Mouse (Mus musculus): ENCODE data around the gene Gm20388. TPM values are rescaled to one million over a fixed set of nuclear protein-coding genes. Genes with fewer than 3 reads are reported as not detected.

Gene Gm20388
- total RNA-seq, 2 experiments from 2014 or later: 5.8 TPM; not detected in 1

DNA sequence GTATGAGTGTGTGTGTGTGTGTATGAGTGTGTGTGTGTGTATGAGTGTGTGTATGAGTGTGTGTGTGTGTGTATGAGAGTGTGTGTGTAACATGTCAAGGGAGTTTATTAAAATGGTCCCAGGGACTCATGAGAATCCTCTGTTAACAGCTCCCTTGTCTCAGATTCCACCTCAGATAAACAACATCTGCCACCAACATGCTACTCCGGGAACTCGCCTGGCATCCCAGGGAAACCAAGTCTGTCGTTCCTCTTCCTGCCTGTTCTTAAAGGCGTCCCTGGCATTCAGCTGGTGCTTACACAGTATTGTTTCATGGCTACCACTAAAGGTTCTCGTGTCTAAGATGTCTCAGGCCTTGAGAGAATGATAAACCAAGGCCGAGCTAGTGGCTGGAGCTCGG, 3933.7 kb downstream of the Gm20388 start:
- DNase-seq: no peak

DNA sequence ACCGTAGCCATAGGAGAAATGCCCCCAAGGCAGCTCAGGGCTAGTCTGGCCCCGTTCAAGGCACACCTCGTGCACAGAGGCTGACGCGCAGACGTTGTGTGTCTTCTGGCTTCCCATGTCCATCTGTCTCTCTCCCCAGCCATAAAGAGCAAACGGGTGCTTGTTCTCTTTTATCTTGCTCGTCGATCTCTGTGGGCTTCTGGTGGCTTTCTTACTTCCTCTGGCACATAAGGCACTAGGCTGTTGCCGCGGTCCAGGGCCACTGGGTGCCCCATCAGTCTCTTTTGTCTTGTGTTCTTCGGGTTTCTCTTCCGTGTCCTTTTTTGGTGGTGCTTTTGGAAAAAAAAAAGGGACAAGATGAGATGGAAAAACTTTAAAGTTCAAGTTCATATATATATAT, 3934.5 kb downstream of the Gm20388 start:
- no peak for DNase-seq

- no peak for DNase-seq
Observed at GRCm38 (mm10) chr8:123845991-123846390, 3935.3 kb downstream of the Gm20388 start.

DNA sequence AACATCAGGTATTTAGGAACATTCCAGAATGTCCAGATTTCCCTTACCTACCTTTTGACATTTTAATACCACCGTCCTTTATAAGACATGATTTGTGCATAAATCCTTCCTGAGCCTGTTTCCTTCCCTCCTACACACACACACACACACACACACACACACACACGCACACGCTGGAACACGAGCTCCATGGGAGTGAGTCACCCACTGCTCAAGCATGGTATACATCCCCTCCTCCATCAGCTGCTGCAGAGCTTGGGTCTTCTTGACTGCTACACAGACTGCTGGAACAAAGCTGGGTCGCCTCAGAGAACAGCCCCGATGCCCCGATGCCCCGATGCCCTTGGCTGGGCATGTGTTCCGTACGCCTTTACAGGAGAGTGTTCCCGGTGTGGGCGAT, 3935.9 kb downstream of the Gm20388 start:
- DNase-seq: no peak

- no peak for DNase-seq
Observed at GRCm38 (mm10) chr8:123847546-123847945, 3936.9 kb downstream of the Gm20388 start.

DNA sequence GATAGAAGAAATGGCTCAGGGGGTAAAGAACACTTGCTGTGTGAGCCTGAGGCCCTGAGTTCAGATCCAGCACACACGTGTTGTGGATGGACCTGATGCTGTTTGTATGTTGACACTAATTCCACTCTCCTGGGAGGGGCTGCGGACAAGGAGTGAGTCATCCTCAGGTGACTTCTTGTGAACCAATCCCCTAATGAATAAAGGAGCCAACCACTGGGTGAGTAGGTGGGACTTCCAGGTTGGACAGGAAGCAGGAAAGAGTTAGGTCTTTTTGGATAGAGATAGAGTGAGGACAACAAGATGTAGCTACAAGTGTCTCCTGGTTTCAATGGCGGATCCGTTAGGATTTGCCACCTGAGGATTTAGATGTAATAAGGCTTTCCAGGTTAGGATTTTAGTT, 3938.7 kb downstream of the Gm20388 start:
- DNase-seq: no peak

DNA sequence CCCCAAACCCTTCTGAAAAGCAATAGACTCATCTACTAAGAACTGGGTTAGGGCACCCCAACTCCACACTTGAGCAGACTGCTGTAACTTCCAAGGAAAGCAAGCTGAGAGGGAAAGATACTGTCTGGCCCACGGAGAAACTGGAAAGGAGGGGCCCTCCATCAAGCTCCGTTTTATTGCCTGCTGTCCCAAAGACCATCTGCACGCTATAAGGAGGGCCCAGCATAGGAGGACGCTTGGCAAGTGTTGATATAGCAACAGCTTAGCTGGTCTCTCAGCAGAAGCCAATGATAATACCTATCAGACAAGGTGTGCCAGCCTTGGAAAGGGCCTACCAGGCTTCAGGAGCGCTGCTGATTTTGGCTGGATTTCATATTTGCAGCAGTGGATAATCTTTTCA, 3940.9 kb downstream of the Gm20388 start:
- DNase-seq: no peak

- no peak for DNase-seq
Observed at GRCm38 (mm10) chr8:123854252-123854651, 3943.6 kb downstream of the Gm20388 start.

- no peak for DNase-seq
Observed at GRCm38 (mm10) chr8:123854733-123855475, 3944.3 kb downstream of the Gm20388 start.

DNA sequence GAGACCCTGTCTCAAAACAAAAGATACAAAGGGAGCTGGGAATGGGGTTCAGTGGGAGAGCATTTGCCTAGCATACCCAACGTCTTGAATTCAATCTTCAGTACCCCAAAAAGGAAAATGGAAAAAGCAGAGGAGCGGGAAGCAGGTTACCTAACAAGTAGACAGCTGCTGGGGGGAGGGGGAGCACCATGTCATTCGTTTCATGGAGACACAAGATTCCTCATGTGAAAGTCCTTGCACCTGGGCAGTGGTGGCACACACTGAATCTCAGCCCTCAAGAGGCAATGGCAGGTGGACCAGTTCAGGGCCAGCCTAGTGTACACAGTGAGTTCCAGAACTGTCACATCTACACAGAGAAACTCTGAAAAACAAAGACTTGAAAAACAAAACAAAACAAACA, 3946.7 kb downstream of the Gm20388 start:
- no peak for DNase-seq

- DNase-seq: no peak
Observed at GRCm38 (mm10) chr8:123858574-123858940, 3947.9 kb downstream of the Gm20388 start.

GRCm38 (mm10) chr8:123858941-123859647, 3948.5 kb downstream of the Gm20388 start:
- peak; percentile 92 for DNase-seq

- peak; percentile 54 for DNase-seq
Observed at GRCm38 (mm10) chr8:123859648-123860259, 3949.1 kb downstream of the Gm20388 start, which contains the start of gene Ccsap. Ccsap (minus strand) TSS chr8:123860209.

GRCm38 (mm10) chr8:123860386-123860785, 3949.7 kb downstream of the Gm20388 start:
- DNase-seq: no peak

GRCm38 (mm10) chr8:123865786-123866185, 3955.1 kb downstream of the Gm20388 start:
- DNase-seq: no peak

- DNase-seq: peak; percentile 11
Observed at GRCm38 (mm10) chr8:123866971-123867370, 3956.3 kb downstream of the Gm20388 start.

DNA sequence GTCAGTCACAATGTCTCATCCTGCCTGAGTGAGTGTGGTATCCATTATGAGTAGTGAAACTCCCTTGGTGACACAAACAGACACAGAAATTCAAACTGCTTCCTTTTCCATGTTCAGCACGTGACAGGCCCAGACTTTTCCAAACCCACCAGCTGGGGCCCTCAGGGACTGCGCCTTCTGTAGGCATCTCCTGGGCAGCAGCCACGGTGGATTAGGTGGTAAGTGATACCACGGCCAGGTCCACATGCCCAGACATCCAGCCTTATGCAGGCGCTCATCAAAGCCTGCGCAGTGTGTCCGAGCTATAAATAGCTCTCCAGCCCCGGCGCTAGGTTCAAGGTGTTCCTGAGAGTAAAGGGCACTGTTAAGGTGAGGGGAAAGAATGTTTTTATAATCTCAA, 3961.4 kb downstream of the Gm20388 start:
- DNase-seq: peak; percentile 30

GRCm38 (mm10) chr8:123873364-123873763, 3962.7 kb downstream of the Gm20388 start:
- DNase-seq: no peak

- DNase-seq: no peak
Observed at GRCm38 (mm10) chr8:123874324-123874723, 3963.7 kb downstream of the Gm20388 start.

GRCm38 (mm10) chr8:123877865-123878264, 3967.2 kb downstream of the Gm20388 start:
- DNase-seq: no peak

- DNase-seq: no peak
Observed at GRCm38 (mm10) chr8:123880271-123880670, 3969.6 kb downstream of the Gm20388 start.

DNA sequence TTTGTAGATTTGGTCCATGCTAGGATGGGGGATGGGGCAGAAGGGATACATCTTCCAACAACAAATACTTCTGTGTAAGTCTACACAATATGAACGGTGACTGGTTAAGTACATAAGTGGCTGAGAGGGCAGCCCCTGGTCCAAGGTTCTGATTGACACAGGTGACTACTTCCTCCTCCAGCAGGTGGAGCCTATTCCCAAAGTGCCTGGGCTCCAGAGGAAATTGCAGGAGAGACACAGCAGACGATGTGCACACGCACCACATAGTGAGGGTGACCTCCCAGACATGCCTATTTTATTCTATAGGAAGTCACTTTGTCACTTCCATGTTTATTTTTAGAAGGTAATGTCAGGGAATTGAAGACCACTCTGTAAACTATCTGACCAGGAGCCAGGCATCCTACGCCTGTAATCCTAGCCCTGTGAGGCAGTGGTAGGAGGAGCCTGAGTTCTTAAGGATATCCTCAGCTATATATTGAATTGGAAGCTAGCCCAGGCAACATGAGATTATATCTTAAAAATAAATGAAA, 3970.2 kb downstream of the Gm20388 start:
- DNase-seq: no peak

DNA sequence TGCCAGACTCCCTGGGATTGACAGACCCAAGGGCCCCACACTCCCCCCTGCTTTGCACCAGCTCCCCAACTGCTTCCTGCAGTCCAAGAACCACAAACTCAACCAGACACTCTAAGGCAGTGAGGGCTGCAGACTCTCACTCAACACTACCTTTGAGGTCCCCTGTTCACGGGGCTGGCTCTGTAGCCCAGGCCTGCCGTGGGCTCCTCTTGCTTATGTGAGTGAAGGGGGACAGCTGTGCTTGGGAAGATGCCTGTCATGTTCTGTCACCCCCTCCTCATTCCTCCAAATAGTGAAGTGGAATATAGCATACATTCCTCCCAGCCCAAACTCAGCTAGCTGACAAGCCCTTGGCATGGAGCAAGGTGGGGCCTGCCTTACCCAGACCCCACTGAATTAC, 3971.8 kb downstream of the Gm20388 start:
- DNase-seq: no peak

Measured in heart, postnatal 4 days (tissue).